Mouse (Mus musculus) CH12.LX (cell line): Measurements from ENCODE around the gene Kdm4b. TPM values are rescaled to one million over a fixed set of nuclear protein-coding genes. Genes with fewer than 3 reads are reported as not detected.

Experiments
- polyA plus RNA-seq: library from polyadenylated mRNA; unstranded; fragments of >175 nt; gene quantifications from 2 replicates; pipeline ENCODE4 v1.2.1, GENCODE M21; 2012; ENCODE audit warnings: low read depth; ENCODE audit not compliant: insufficient read length
- total RNA-seq, 2 experiments: library from RNA; depleted of rRNA; stranded (reverse); fragments of 300-350 nt in 1 of 2; fragments of >200 nt in 1 of 2; gene quantifications; 2 replicates each; pipeline ENCODE4 v1.2.3; 2012 to 2014

Kdm4b gene
- total and polyA plus RNA-seq, 3 experiments = 12.3 to 19.5 (median 14.2) TPM

Other genes with a start within 250 kb of the Kdm4b start
- gene Hdgfl2, start 246.4 kb upstream of the Kdm4b start, total RNA-seq (2012; rRNA removed) = 68.9 and 79.9 TPM in 2 replicates
- gene Hdgfl2, start 246.4 kb upstream of the Kdm4b start, total RNA-seq (2014; rRNA removed) = 35.3 and 41.1 TPM in 2 replicates
- gene Hdgfl2, start 246.4 kb upstream of the Kdm4b start, polyA plus RNA-seq = 93.6 and 126 TPM in 2 replicates
- 0.04 TPM in 2 replicates for gene Plin4, start 216.3 kb upstream of the Kdm4b start, total RNA-seq (2012; rRNA removed)
- gene Plin4, start 216.3 kb upstream of the Kdm4b start, total RNA-seq (2014; rRNA removed) = not detected in 2 replicates
- 0.04 TPM in 1 of 2 replicates, not detected in the other for gene Plin4, start 216.3 kb upstream of the Kdm4b start, polyA plus RNA-seq
- gene Plin5, start 208.5 kb upstream of the Kdm4b start, total RNA-seq (2012; rRNA removed) = 0.04 TPM in 1 of 2 replicates, not detected in the other
- not detected in 2 replicates for gene Plin5, start 208.5 kb upstream of the Kdm4b start, total RNA-seq (2014; rRNA removed)
- gene Plin5, start 208.5 kb upstream of the Kdm4b start, polyA plus RNA-seq = not detected in 2 replicates
- not detected in 2 replicates for gene Lrg1, start 204.1 kb upstream of the Kdm4b start, total RNA-seq (2012; rRNA removed)
- gene Lrg1, start 204.1 kb upstream of the Kdm4b start, total RNA-seq (2014; rRNA removed) = not detected in 2 replicates
- gene Lrg1, start 204.1 kb upstream of the Kdm4b start, polyA plus RNA-seq = not detected in 2 replicates
- 1.5 and 2.2 TPM in 2 replicates for gene Sema6b, start 185.7 kb upstream of the Kdm4b start, total RNA-seq (2012; rRNA removed)
- 0.71 and 0.78 TPM in 2 replicates for gene Sema6b, start 185.7 kb upstream of the Kdm4b start, total RNA-seq (2014; rRNA removed)
- gene Sema6b, start 185.7 kb upstream of the Kdm4b start, polyA plus RNA-seq = 1.3 TPM in 2 replicates
- 1.9 and 2.4 TPM in 2 replicates for gene Tnfaip8l1, start 163.6 kb upstream of the Kdm4b start, total RNA-seq (2012; rRNA removed)
- 2.0 and 2.6 TPM in 2 replicates for gene Tnfaip8l1, start 163.6 kb upstream of the Kdm4b start, total RNA-seq (2014; rRNA removed)
- 1.6 and 1.9 TPM in 2 replicates for gene Tnfaip8l1, start 163.6 kb upstream of the Kdm4b start, polyA plus RNA-seq
- 101 and 106 TPM in 2 replicates for gene Mydgf, start 142.1 kb upstream of the Kdm4b start, total RNA-seq (2012; rRNA removed)
- gene Mydgf, start 142.1 kb upstream of the Kdm4b start, total RNA-seq (2014; rRNA removed) = 85.0 and 85.5 TPM in 2 replicates
- 61.1 and 76.0 TPM in 2 replicates for gene Mydgf, start 142.1 kb upstream of the Kdm4b start, polyA plus RNA-seq
- 23.0 and 23.5 TPM in 2 replicates for gene Dpp9, start 107.2 kb upstream of the Kdm4b start, total RNA-seq (2012; rRNA removed)
- 13.5 and 13.8 TPM in 2 replicates for gene Dpp9, start 107.2 kb upstream of the Kdm4b start, total RNA-seq (2014; rRNA removed)
- gene Dpp9, start 107.2 kb upstream of the Kdm4b start, polyA plus RNA-seq = 34.9 and 37.9 TPM in 2 replicates
- gene Fem1a, start 69.3 kb upstream of the Kdm4b start, total RNA-seq (2012; rRNA removed) = 26.0 and 28.0 TPM in 2 replicates
- 14.9 and 17.5 TPM in 2 replicates for gene Fem1a, start 69.3 kb upstream of the Kdm4b start, total RNA-seq (2014; rRNA removed)
- 14.7 and 16.6 TPM in 2 replicates for gene Fem1a, start 69.3 kb upstream of the Kdm4b start, polyA plus RNA-seq
- gene Ticam1, start 49.3 kb upstream of the Kdm4b start, total RNA-seq (2012; rRNA removed) = 15.9 and 17.6 TPM in 2 replicates
- 4.5 and 6.4 TPM in 2 replicates for gene Ticam1, start 49.3 kb upstream of the Kdm4b start, total RNA-seq (2014; rRNA removed)
- 14.6 and 18.6 TPM in 2 replicates for gene Ticam1, start 49.3 kb upstream of the Kdm4b start, polyA plus RNA-seq
- gene Plin3, start 33.2 kb upstream of the Kdm4b start, total RNA-seq (2012; rRNA removed) = 18.8 and 23.3 TPM in 2 replicates
- gene Plin3, start 33.2 kb upstream of the Kdm4b start, total RNA-seq (2014; rRNA removed) = 17.0 and 17.3 TPM in 2 replicates
- 17.9 and 18.5 TPM in 2 replicates for gene Plin3, start 33.2 kb upstream of the Kdm4b start, polyA plus RNA-seq
- gene Arrdc5, start 25.8 kb upstream of the Kdm4b start, total RNA-seq (2012; rRNA removed) = not detected in 2 replicates
- gene Arrdc5, start 25.8 kb upstream of the Kdm4b start, total RNA-seq (2014; rRNA removed) = not detected in 2 replicates
- 0.23 TPM in 1 of 2 replicates, not detected in the other for gene Arrdc5, start 25.8 kb upstream of the Kdm4b start, polyA plus RNA-seq
- 220 and 249 TPM in 2 replicates for gene Uhrf1, start 22.7 kb upstream of the Kdm4b start, total RNA-seq (2012; rRNA removed)
- 144 and 161 TPM in 2 replicates for gene Uhrf1, start 22.7 kb upstream of the Kdm4b start, total RNA-seq (2014; rRNA removed)
- gene Uhrf1, start 22.7 kb upstream of the Kdm4b start, polyA plus RNA-seq = 184 and 249 TPM in 2 replicates
- 31.6 and 41.1 TPM in 2 replicates for gene Ptprs, start 150.4 kb downstream of the Kdm4b start, total RNA-seq (2012; rRNA removed)
- gene Ptprs, start 150.4 kb downstream of the Kdm4b start, total RNA-seq (2014; rRNA removed) = 10.4 and 11.3 TPM in 2 replicates
- 20.7 and 27.0 TPM in 2 replicates for gene Ptprs, start 150.4 kb downstream of the Kdm4b start, polyA plus RNA-seq
- gene Znrf4, start 186.4 kb downstream of the Kdm4b start, total RNA-seq (2012; rRNA removed) = not detected in 2 replicates
- not detected in 2 replicates for gene Znrf4, start 186.4 kb downstream of the Kdm4b start, total RNA-seq (2014; rRNA removed)
- gene Znrf4, start 186.4 kb downstream of the Kdm4b start, polyA plus RNA-seq = not detected in 2 replicates
- 0.42 TPM in 2 replicates for gene Gm20219, start 228.3 kb downstream of the Kdm4b start, total RNA-seq (2012; rRNA removed)
- gene Gm20219, start 228.3 kb downstream of the Kdm4b start, total RNA-seq (2014; rRNA removed) = not detected in 2 replicates
- gene Gm20219, start 228.3 kb downstream of the Kdm4b start, polyA plus RNA-seq = 1.4 and 1.6 TPM in 2 replicates